Mouse (Mus musculus): ENCODE data around the gene Spi1. TPM values are rescaled to one million over a fixed set of nuclear protein-coding genes. Genes with fewer than 3 reads are reported as not detected.
A peak's percentile ranks its signal among the peaks of the same experiment; 100 is the strongest.
"Not testable (repeated sequence)": the region's sequence is repeated elsewhere in the genome, so short reads cannot be mapped to it uniquely, and the experiment has no call there.

The Spi1 gene
- polyA plus RNA-seq, 1 experiment from 2014 or later: 16.8 TPM

DNA sequence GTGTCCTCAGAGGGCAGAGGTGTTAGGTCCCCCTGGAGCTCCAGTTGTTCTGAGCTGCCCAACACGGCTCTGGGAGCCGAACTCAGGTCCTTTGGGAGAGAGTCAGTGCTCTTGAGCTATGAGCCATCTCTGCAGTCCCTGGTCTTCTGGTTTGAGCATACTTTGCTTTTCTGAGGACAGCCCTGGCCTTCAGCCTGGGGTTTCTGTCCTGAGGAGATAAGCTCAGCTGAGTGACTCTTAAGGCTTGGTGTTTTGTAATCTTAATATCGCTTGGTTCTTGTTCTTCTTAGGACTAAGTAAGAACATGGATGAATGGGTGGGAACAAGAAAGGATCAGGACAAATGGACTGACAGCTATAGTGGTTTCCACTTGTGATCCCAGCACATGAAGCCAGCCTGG, 26.0 kb downstream of the Spi1 start:
- Histone ChIP-seq H3K4me2 (peak overlapping the region; percentile 31; the same call in 1 of the 2 replicates), H3K27me3 (replicated peaks) (no peaks in the 10 kb centered on the region), H3K4me3 (no peak overlapping the region), H3K27ac (peak overlapping the region; percentile 10), H3K4me1 (peaks cover 75% of the 10 kb centered on the region), H3K9ac (0 out of 2 replicates have a peak overlapping the region, but pooled peaks have one; percentile 12), H3K36me3 (no peaks in the 10 kb centered on the region; the same call in 1 of the 2 replicates), H3K9me3 (replicated peaks) (no peaks in the 10 kb centered on the region)
- ATAC-seq: peak; percentile 67; the same call in 1 of the 2 replicates
- WGBS (ENCODE audit: insufficient replicate concordance): 40% methylated on average over 3 of the region's 3 CpGs

DNA sequence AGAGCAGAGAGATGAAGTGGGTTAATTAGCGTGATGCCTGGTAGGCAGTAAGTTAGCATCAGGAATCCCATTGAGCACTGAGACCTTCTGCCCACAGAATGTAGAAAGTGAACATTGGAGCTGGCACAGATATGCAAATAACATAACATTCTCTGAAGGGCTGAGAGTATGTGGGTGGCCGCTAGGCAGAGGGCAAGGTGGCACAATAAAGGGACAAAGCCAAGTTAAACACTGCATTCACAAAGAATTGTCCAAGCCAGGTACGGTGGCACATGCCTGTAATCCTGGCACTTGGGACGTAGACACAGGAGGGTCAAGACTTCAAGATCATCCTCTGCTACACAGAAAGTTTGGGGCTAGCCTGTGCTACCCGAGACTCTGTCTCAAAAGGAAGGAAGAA, 27.1 kb downstream of the Spi1 start:
- no peaks in the 10 kb centered on the region for H3K9me3 ChIP-seq (replicated peaks)
- no peaks in the 10 kb centered on the region; the same call in 1 of the 2 replicates for H3K36me3 ChIP-seq
- no peak overlapping the region for H3K4me2 ChIP-seq
- H3K4me1 ChIP-seq: peaks cover 79% of the 10 kb centered on the region
- no peak overlapping the region for H3K9ac ChIP-seq
- ATAC-seq: no peak
- H3K27me3 ChIP-seq (replicated peaks): no peaks in the 10 kb centered on the region
- H3K4me3 ChIP-seq: no peak overlapping the region
- 78% methylated on average over 5 of the region's 5 CpGs for WGBS (ENCODE audit: insufficient replicate concordance)
- H3K27ac ChIP-seq: no peak overlapping the region

DNA sequence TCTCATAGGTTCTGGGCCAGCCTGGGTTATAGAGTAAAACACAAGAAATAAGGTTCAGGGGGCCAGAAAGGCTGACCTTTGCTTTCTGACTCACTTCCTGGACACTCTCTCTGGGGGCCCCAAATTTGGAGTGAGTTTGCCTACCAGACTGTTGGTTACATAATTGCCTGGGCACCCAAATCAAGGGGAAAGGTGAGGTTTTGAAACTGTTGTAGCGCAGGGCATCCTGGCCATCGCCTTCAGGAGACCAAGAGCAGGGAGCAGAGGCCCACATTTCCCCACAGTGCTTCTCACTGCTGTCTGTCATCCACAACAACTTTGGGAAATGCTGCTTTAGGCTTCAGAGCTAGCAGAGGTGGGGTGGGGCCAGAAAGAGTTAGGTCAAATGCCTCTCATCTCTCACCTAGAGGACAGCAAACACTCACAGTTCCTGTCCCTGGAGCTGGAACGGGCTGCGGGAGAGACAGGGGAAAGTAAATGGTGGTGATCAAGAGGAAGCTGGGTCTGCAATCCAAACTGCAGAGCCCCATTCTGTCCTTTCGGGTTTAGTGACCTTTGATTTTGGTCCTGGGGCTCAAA, 27.7 kb downstream of the Spi1 start:
- no peak for ATAC-seq

DNA sequence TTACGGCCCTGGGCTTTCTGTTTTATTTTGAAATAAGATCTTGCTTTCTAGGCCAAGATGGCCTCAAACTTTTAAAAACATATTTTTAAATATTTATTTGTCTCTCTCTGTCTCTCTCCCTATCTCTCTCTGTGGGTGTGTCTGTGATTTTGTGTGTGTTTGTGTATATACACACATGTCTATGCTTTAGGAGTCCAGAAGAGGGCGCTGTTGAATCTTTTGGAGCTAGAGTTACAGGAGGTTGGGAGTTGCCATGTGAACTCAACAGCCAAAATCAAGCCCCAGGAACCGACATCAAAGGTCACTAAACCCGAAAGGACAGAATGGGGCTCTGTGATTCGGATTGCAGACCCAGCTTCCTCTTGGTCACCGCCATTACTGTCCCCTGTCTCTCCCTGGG, 28.2 kb downstream of the Spi1 start:
- 75% methylated on average over 6 of the region's 6 CpGs for WGBS (ENCODE audit: insufficient replicate concordance)
- H3K27ac ChIP-seq: no peak overlapping the region
- no peak overlapping the region for H3K4me2 ChIP-seq
- H3K27me3 ChIP-seq (replicated peaks): no peaks in the 10 kb centered on the region
- no peak overlapping the region for H3K9ac ChIP-seq
- peaks cover 81% of the 10 kb centered on the region for H3K4me1 ChIP-seq
- ATAC-seq: no peak
- H3K4me3 ChIP-seq: no peak overlapping the region
- peaks cover 2% of the 10 kb centered on the region; the same call in 1 of the 2 replicates for H3K36me3 ChIP-seq
- no peaks in the 10 kb centered on the region for H3K9me3 ChIP-seq (replicated peaks)

More for the DNA sequence above, 27.7 kb downstream of the Spi1 start:
- no peak overlapping the region for H3K4me2 ChIP-seq
- 80% methylated on average over 5 of the region's 5 CpGs for WGBS (ENCODE audit: insufficient replicate concordance)
- no peaks in the 10 kb centered on the region for H3K9me3 ChIP-seq (replicated peaks)
- H3K9ac ChIP-seq: no peak overlapping the region
- H3K4me1 ChIP-seq: peaks cover 81% of the 10 kb centered on the region
- H3K4me3 ChIP-seq: no peak overlapping the region
- H3K27me3 ChIP-seq (replicated peaks): no peaks in the 10 kb centered on the region
- no peak overlapping the region for H3K27ac ChIP-seq
- H3K36me3 ChIP-seq: no peaks in the 10 kb centered on the region; the same call in 1 of the 2 replicates

DNA sequence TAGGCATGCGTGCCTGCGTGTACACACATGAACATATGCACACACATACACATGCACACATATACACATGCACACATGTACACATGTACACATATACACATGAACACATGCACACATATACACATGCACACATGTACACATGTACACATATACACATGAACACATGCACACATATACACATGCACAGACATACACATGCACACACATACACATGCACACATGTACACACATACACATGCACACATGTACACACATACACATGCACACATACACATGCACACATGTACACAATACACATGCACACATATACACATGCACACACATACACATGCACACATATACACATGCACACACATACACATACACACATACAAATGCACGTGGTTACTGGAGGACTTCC, 29.6 kb downstream of the Spi1 start:
- ATAC-seq; H3K9me3 ChIP-seq (replicated peaks); H3K27ac ChIP-seq; H3K9ac ChIP-seq; H3K4me3 ChIP-seq; H3K27me3 ChIP-seq (replicated peaks); H3K4me2 ChIP-seq; H3K36me3 ChIP-seq: not testable (repeated sequence)
- H3K4me1 ChIP-seq: peaks cover 72% of the 10 kb centered on the region
- WGBS (ENCODE audit: insufficient replicate concordance): 84% methylated on average over 3 of the region's 3 CpGs

DNA sequence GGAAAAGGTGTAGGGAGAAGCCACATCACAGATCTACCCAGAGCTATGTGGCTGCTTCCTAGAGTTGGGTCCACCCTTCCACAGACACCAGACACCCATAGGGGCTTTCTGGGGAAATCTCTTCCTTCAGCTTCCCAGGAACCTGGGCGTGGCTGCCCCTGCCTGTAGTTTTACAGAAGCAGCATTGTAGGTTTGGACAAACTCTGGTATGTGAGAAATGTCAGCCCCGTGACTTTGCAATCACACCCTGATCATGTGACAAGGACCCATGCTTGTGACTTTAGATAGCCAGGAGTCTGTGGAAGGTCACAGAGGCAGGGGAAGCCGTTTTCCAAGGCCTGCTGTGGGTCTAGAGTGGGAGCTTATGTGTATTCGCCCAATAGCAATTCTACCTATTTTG, 30.3 kb downstream of the Spi1 start:
- Histone ChIP-seq H3K9me3 (replicated peaks) (no peaks in the 10 kb centered on the region), H3K4me3 (no peak overlapping the region), H3K9ac (no peak overlapping the region), H3K4me2 (no peak overlapping the region), H3K27me3 (replicated peaks) (no peaks in the 10 kb centered on the region; the same call in 1 of the 2 replicates), H3K4me1 (peaks cover 66% of the 10 kb centered on the region), H3K27ac (peak overlapping the region; percentile 36; the same call in 1 of the 2 replicates), H3K36me3 (peaks cover 2% of the 10 kb centered on the region; the same call in 1 of the 2 replicates)
- 51% methylated on average over 4 of the region's 4 CpGs for WGBS (ENCODE audit: insufficient replicate concordance)
- no peak for ATAC-seq

DNA sequence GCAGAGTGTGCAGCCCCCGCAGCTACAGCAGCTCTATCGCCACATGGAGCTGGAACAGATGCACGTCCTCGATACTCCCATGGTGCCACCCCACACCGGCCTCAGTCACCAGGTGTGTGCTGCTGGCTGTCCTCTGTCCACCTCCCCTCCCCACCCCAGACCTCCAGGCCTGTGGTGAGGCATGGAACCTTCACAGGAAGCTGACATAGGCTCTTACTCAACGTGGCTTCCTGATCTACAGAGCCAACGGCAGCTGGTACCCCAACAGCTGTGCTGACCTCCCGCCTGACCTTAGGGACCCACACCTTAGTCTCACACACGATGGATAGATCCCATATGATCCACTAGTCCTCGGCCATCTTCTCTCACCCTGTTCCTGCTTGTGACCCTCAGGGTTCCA, 31.1 kb downstream of the Spi1 start:
- peaks cover 60% of the 10 kb centered on the region for H3K4me1 ChIP-seq
- no peak overlapping the region for H3K4me3 ChIP-seq
- peak overlapping the region; percentile 36; the same call in 1 of the 2 replicates for H3K4me2 ChIP-seq
- peaks cover 2% of the 10 kb centered on the region; the same call in 1 of the 2 replicates for H3K27me3 ChIP-seq (replicated peaks)
- H3K9me3 ChIP-seq (replicated peaks): no peaks in the 10 kb centered on the region
- peak overlapping the region; percentile 23; the same call in 1 of the 2 replicates for H3K27ac ChIP-seq
- no peak for ATAC-seq
- no peak overlapping the region for H3K9ac ChIP-seq
- WGBS (ENCODE audit: insufficient replicate concordance): 63% methylated on average over 10 of the region's 10 CpGs
- peaks cover 2% of the 10 kb centered on the region; the same call in 1 of the 2 replicates for H3K36me3 ChIP-seq

DNA sequence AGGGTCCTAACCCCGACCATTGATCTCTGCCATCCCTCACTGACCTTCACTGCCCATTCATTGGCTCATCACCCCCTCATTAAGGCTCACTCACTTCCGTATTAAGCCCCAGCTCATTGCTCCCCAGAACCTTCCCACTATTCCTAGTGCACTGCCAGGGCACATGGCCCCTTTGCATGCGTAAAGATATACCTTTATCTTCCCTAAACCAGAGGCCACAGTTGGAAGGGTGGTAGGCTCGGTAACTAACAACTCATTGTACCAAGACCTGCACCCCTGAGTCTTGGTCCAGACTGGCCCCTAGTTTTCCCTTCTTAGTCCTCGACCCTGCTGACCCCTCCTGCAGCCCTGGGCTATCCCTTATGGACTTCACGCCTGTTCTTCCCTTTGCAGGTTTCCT, 31.7 kb downstream of the Spi1 start:
- Histone ChIP-seq H3K4me2 (peak overlapping the region; percentile 36), H3K9me3 (replicated peaks) (no peaks in the 10 kb centered on the region), H3K27ac (no peak overlapping the region), H3K4me3 (no peak overlapping the region), H3K36me3 (peaks cover 2% of the 10 kb centered on the region; the same call in 1 of the 2 replicates), H3K4me1 (peaks cover 55% of the 10 kb centered on the region), H3K9ac (no peak overlapping the region), H3K27me3 (replicated peaks) (peaks cover 2% of the 10 kb centered on the region; the same call in 1 of the 2 replicates)
- peak; percentile 64 for ATAC-seq
- 43% methylated on average over 6 of the region's 6 CpGs for WGBS (ENCODE audit: insufficient replicate concordance)

DNA sequence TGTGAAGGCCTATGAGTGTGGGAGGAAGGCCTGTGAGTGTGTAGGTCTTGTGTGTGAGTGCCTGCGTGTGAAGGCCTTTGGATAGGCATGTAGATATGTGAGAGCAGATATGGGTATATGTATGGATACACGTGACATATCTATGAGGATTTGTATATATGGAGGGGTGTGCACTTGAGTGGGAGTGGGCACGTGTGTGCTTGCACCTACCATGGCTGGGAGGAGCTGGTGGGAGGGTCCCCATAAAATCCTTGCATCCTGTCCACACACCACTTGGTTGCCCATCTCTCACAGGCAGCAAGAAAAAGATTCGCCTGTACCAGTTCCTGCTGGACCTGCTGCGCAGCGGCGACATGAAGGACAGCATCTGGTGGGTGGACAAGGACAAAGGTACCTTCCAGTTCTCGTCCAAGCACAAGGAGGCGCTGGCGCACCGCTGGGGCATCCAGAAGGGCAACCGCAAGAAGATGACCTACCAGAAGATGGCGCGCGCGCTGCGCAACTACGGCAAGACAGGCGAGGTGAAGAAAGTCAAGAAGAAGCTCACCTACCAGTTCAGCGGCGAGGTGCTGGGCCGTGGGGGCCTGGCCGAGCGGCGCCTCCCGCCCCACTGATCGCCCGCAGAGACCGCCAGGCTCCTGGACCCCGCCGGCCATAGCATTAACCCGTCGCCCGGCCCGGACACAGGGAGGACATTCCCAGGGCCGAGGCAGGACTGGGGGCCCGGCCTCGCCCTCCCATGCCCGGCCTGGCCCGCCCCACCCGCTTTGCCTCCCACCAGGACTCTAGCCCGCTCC, 32.8 kb downstream of the Spi1 start:
- Histone ChIP-seq H3K27me3 (replicated peaks) (peaks cover 3% of the 10 kb centered on the region; the same call in 1 of the 2 replicates), H3K4me3 (peak overlapping the region; percentile 33; the same call in 1 of the 2 replicates), H3K9me3 (replicated peaks) (no peaks in the 10 kb centered on the region), H3K4me1 (peaks cover 45% of the 10 kb centered on the region), H3K9ac (peak overlapping the region; percentile 40), H3K27ac (no peak overlapping the region), H3K36me3 (peaks cover 2% of the 10 kb centered on the region; the same call in 1 of the 2 replicates), H3K4me2 (peak overlapping the region; percentile 60)
- WGBS (ENCODE audit: insufficient replicate concordance): 49% methylated on average over 42 of the region's 42 CpGs
- ATAC-seq: peak; percentile 38; the same call in 1 of the 2 replicates

DNA sequence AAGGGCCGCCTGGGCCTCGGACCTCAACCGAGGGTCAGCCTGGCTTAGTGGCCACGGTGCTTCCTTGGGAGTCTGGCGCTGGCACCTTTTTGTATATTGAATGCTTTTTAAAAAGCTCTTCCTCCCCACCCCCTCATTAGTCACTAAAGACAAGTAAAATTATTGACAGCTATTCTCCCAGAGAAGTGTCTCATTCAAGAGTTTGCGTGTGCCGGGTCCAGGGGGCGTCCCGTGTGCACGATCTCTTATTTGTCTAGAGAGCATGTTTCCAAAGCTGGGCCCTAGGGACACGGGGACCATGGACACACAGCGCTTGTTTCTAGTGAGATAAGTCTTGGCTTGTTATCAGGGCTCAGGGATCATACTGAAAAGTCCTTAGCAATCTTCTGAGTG, 33.4 kb downstream of the Spi1 start:
- H3K4me1 ChIP-seq: peaks cover 43% of the 10 kb centered on the region
- 66% methylated on average over 12 of the region's 12 CpGs for WGBS (ENCODE audit: insufficient replicate concordance)
- H3K27ac ChIP-seq: no peak overlapping the region
- H3K27me3 ChIP-seq (replicated peaks): peaks cover 9% of the 10 kb centered on the region; the same call in 1 of the 2 replicates
- H3K36me3 ChIP-seq: peaks cover 2% of the 10 kb centered on the region; the same call in 1 of the 2 replicates
- peak overlapping the region; percentile 33; the same call in 1 of the 2 replicates for H3K4me3 ChIP-seq
- peak overlapping the region; percentile 40 for H3K9ac ChIP-seq
- no peak for ATAC-seq
- no peaks in the 10 kb centered on the region for H3K9me3 ChIP-seq (replicated peaks)
- peak overlapping the region; percentile 60 for H3K4me2 ChIP-seq

DNA sequence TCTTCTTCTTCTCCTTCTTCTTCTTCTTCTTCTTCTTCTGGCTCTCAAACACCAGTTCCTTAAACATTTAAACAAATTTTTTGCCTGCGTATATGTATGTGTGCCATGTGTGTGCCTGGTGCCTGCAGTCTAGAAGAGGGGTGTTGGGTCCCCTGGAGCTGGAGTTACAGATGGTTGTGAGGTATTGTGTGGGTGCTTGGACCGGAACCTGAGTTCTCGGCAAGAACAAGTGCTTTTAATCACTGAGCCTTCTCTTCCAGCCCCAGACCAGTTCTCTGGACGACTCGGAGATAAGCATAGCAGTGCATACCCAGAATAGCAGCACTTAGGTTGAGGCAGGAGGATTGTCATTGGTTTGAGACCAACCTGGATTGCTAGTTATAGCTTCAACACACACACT, 34.7 kb downstream of the Spi1 start:
- H3K27me3 ChIP-seq (replicated peaks): peaks cover 21% of the 10 kb centered on the region
- no peak overlapping the region for H3K4me3 ChIP-seq
- H3K9me3 ChIP-seq (replicated peaks): no peaks in the 10 kb centered on the region
- no peak overlapping the region for H3K9ac ChIP-seq
- WGBS (ENCODE audit: insufficient replicate concordance): 65% methylated on average over 5 of the region's 5 CpGs
- H3K4me1 ChIP-seq: peaks cover 42% of the 10 kb centered on the region
- H3K4me2 ChIP-seq: no peak overlapping the region
- no peak overlapping the region for H3K27ac ChIP-seq
- H3K36me3 ChIP-seq: 0 out of 2 replicates have a peak, but pooled peaks cover 2% of the 10 kb centered on the region
- ATAC-seq: no peak
